In the genomic region with DNA sequence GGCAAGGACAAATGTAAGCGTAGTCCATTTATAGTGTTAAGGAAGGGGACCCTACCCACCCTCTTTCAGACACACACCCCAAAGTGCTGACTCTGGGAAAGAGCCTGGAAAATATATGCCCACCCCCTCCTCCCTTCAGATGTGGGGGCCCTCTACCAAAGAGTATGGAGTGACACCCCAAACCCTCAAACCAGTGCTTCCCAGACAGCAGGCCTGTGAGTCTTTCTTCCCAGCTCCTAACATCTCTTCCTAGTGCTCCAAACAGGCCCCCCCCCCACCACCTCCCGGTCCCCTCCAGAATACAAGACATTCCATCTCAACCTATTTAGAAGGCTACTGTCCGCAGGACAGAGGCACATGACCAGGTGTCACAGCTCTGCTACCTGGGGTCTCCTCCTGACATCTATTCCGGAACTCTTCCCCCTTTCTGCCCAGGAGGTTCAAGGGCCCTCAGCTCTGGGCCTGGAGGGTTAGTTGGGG, we compare ENCODE assay signal across 8 mouse cellular contexts. TPM values are rescaled to one million over a fixed set of nuclear protein-coding genes. Genes with fewer than 3 reads are reported as not detected.
DNase-seq lines count a peak whose midpoint lies in the region.
"Had no signal": no experiment of that assay in that cellular context is flagged by ENCODE, and none has a peak within 500 bp of the region (broad histone marks: within the 10 kb centered on the region; RNA-seq: fewer than 3 reads in every experiment).

No protein-coding gene starts in this region.

- peak overlapping the region; percentile 99 for H3K4me3 ChIP-seq in hindbrain, embryonic 10.5 days
- H3K4me3 ChIP-seq in midbrain, embryonic 10.5 days: peak overlapping the region; percentile 98
- H3K4me3 ChIP-seq: layer of hippocampus, adult 2 months had no signal

- H3K36me3 ChIP-seq in hindbrain, embryonic 10.5 days: peaks cover 18% of the 10 kb centered on the region
- peaks cover 17% of the 10 kb centered on the region for H3K36me3 ChIP-seq in midbrain, embryonic 10.5 days

- H3K27me3 ChIP-seq in hindbrain, embryonic 10.5 days (ENCODE audit: insufficient read depth, poor library complexity, severe bottlenecking): peaks cover 17% of the 10 kb centered on the region; the same call in 1 of the 2 replicates
- peaks cover 38% of the 10 kb centered on the region for H3K27me3 ChIP-seq in midbrain, embryonic 10.5 days (ENCODE audit: low read depth, poor library complexity, severe bottlenecking)

- H3K4me1 ChIP-seq in hindbrain, embryonic 10.5 days (replicated peaks): peaks cover 57% of the 10 kb centered on the region
- peaks cover 54% of the 10 kb centered on the region for H3K4me1 ChIP-seq in midbrain, embryonic 10.5 days

- peak overlapping the region; percentile 99 for H3K27ac ChIP-seq in hindbrain, embryonic 10.5 days
- H3K27ac ChIP-seq in midbrain, embryonic 10.5 days (replicated peaks): peak overlapping the region; percentile 96
- H3K27ac ChIP-seq: layer of hippocampus, adult 2 months had no signal

- WGBS in hindbrain, embryonic 10.5 days: 27% methylated on average over 4 of the region's 4 CpGs
- 28% methylated on average over 4 of the region's 4 CpGs for WGBS in midbrain, embryonic 10.5 days

- no peaks in the 10 kb centered on the region for H3K9me3 ChIP-seq in hindbrain, embryonic 10.5 days
- H3K9me3 ChIP-seq in midbrain, embryonic 10.5 days (replicated peaks): no peaks in the 10 kb centered on the region

- peak; percentile 16 for DNase-seq in retina, postnatal 1 day
- DNase-seq in retina, embryonic 14.5 days (ENCODE audit: low spot score): no peak
- DNase-seq in hindbrain, embryonic 10.5 days (ENCODE audit: low spot score): peak; percentile 42
- DNase-seq in midbrain, embryonic 10.5 days (ENCODE audit: low spot score): no peak
- DNase-seq in thymus, postnatal 14 days: no peak
- no peak for DNase-seq in right cerebral cortex, postnatal 36 days (ENCODE audit: low spot score in 2 of 2)
- DNase-seq in ovary, postnatal 36 days (ENCODE audit: low spot score): no peak

RNA-seq across cellular contexts. Expression of a gene that starts 2.4 kb away (rescaled TPM):
- 55.9 and 65.1 TPM in 2 replicates for polyA plus RNA-seq in hindbrain, embryonic 10.5 days (2016; fragmentation: Nextera tagmentation; extraction: Ambion mirVana)
- polyA plus RNA-seq in midbrain, embryonic 10.5 days (2016; fragmentation: Nextera tagmentation; extraction: Ambion mirVana): 53.0 and 63.2 TPM in 2 replicates

Comparison
In these comparisons a context has a peak if more than half of its experiments do, and no peak if none do; other contexts are left out.
1. DNase-seq: peak in retina, postnatal 1 day (single experiment) and hindbrain, embryonic 10.5 days (single experiment); none in retina, embryonic 14.5 days (single experiment), midbrain, embryonic 10.5 days (single experiment), thymus, postnatal 14 days (single experiment), right cerebral cortex, postnatal 36 days (0 of 2) and ovary, postnatal 36 days (single experiment).